Mouse (Mus musculus) gastrocnemius, adult 18-20 months (tissue): ENCODE data around the gene Arhgef38. TPM values are rescaled to one million over a fixed set of nuclear protein-coding genes. Genes with fewer than 3 reads are reported as not detected.
A peak's percentile ranks its signal among the peaks of the same experiment; 100 is the strongest.

Source experiments
- DNase-seq: peaks from one replicate; pipeline ENCODE4 v3.0.0; 2021; ENCODE audit warnings: low spot score
- total RNA-seq, 2 experiments: library from RNA; stranded (reverse); gene quantifications; 2 replicates each; pipeline ENCODE4 v1.2.3; 2021

Gene Arhgef38
- total RNA-seq, 2 experiments from 2014 or later = not detected

DNA sequence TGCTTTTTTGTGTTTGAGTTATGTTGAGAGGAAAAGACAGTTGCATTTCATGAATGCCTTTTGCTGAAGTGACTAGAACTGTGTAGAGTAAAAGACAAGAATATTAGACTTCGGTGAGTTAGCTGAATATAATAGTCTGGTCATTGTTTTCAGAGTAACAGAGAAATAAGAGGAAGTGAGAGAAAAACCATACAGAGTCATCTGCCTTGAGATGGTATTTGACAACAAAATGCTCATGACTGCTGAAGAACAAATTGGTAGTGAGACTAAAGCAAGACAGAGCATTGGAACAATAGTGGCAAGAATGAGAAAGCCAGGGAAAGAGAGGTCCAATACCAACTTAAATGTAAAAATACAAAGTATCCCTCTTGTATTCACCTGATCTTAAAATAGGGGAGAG, 141.8 kb downstream of the Arhgef38 start:
- DNase-seq = no peak

DNA sequence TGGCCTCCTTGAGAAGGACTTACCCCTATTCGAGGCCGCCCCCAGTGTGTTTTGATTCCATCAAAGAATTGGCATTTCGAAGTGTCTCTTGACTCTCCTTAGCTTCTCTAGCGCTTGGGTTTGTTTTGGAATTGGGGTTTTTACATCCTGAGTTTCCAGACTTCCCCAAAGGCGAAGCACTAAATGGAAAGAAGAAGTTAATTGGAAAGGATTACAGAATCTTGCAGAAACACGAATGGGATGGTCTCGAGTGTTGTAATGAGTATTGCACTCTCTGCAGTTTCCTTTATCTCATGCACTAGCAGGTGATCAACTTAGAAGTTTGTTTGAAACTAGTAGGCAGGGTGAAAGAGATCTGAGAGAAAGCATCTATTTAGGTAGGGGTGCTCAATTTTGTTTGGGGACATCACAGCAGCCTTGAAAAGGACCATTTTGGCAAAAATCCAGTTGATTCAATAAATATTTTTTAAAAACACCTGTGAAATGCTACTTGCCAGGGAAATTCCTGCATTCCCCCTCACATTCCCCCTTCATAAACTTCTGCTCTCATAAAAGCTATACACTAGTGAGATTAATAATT, 142.4 kb downstream of the Arhgef38 start:
- DNase-seq = no peak

DNA sequence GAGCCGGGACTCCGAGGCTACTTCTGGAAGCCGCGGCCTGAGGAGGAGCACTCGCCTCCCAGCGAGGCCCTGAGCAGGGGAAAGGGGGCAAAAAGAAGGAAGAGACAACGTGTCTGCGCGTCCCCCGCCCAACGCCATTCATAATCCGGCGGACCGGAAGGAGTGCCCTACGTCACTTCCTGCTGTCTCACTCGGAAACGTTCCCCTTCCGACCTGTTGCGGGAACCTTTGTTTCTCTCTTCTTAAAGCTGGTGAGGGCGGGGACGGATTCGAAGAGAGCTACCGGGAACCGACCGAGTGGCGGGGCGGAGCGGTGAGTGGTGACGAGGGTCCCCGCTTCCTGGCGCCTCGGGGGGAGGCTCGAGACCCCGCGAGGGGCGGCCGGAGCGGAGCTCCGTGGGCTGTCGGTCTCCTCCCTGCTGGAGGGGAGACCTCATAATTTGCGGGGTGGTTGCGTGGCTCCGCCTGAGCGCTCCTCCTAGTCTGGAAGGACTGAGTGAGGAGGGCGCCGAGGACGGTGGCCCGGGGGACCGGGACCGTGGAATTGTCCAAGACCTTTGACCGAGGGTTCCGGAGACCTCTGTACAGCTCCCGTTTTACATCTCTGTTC, 143.0 kb downstream of the Arhgef38 start, which contains the start of the genes Ints12 and Gstcd:
TSS of gene Ints12 (plus strand) at position 177 of the 610 bp plus-strand sequence.
TSS of gene Gstcd (minus strand) at position 370 of the 610 bp plus-strand sequence.
- DNase-seq = peak; percentile 92

DNA sequence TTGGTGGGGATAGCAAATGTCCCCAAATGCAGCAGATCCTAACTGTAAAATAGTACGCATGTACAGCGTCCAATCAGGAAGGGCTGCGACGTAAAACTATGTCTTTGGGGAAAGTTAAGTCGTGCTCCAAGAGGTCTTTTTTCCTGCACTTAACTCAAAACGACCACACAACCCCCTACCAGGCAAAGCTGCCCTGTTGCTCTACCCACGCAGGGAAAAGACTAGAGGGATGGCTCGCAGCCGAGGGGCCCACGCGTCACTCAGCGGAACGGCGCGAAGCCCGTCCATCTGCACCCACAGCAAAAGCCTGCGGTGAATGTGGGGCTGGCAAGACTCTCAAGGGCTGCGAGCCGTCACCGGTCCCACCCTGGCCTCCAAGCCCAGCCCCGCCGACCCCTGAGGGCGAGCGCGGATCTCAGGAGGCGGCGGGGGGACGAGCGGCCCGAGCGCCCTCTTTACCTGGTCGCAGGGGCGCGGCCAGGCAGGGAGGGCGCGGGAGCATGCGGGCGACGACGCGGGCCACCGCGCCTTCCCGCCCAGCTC, 143.6 kb downstream of the Arhgef38 start:
- DNase-seq = no peak

DNA sequence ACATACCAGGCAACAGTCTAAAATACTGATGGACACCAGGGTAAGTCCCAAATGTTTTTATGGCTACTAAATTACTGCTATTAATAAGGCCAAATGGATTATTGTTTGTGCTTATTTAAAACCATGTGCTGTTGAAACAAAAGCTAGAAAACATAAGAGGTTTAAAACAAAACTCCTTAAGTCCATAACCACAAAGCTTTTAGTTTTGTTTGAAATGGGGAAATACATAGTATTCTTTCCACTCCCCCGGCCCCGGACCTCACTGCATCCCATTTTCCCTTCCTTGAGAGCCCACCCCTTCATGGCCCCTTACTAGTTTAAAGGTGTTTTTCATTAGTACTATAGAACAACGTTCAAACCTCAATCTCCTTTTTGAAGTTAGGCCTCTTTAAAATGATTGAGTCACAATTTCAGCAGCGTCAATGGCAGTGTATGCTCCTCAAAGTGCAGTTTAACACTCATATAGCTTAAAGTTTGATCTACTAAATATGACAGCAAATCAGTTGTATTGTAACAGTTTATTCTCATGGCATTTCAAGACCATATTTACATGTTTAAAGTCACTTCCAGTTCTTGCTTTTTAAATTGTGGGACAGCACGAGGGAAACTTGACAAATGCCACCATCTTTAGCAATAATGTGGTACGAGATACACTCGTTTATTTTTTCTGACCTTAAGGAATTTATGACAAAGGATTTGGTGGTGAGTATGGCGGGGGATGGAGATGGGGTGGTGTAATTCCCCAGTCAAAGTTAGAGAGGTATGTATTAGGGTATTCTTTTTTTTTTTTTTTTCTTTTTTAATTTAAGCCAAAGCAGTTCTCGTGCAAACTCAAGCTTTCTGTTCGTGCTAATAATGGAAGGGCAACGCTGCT, 144.3 kb downstream of the Arhgef38 start:
- DNase-seq = no peak

DNA sequence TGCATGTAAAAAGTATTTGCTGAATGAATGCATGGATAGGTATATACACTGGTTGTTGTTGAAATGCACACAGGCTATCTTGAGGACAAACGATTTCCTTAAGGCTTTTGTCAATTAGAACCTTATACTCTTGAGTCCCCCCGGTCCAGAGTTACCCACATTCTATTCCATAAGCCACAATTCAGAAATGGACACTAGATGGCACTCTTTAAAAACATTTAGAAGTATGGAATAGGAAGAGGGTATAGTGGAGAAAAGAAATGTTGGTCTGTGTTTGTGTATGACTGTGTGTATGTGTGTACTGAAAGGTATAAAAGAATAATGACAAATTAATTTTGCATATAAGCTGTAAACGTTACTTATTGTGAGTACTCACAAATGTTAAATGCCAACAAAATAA, 148.9 kb downstream of the Arhgef38 start:
- DNase-seq = peak; percentile 7

DNA sequence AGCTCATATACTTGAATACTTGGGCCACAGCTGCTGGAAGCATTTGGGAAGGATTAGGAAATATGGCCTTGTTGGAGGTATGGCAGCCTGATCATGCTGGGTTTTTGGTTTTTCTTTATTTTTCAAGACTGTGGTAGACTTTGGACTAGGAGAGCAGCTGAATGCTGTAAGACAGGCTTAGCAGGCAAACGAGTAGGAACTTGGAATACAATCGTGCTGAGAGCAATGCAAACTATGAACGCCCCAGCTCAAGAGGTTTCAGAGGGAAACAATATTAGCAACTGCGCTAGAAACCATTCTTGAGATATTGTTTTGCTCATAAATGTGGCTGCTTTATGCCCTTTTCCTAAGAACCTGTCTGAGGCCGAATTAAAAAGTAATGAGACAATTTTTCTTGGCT, 152.0 kb downstream of the Arhgef38 start:
- no peak for DNase-seq

DNA sequence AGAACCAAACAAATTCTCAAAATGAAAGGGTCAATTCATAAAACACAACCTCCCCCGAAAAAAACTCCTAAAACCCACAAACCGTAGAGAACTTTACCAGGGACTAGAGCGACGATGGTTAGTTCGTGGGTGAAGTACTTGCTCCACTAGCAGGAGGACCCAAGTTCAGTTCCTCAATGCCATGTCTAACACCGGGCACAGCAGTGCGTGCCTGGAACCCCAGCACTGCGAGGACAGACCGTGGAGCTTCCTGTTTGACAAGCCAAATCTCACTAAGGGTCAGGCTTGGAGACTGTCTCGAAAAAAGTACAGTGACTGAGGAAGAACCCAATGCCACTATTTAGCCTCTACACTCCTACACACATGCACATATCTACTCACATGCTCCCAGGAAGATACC, 159.2 kb downstream of the Arhgef38 start:
- DNase-seq = no peak

Other genes starting within 250 kb of the Arhgef38 start
- gene Ints12, start 143.1 kb downstream of the Arhgef38 start, total RNA-seq = 1 to 10 TPM; 8.3 to 9.1 TPM
- gene Gstcd, start 142.9 kb downstream of the Arhgef38 start, total RNA-seq = 1 to 10 TPM; 1.6 TPM
- gene Ppa2, start 75.2 kb upstream of the Arhgef38 start, total RNA-seq = 10 to 100 TPM; 51.3 to 55.5 TPM